Mouse (Mus musculus) adrenal gland, postnatal 10 days (tissue): Measurements from ENCODE around the gene Gm45713. TPM values are rescaled to one million over a fixed set of nuclear protein-coding genes. Genes with fewer than 3 reads are reported as not detected.

Source experiments
- DNase-seq: peaks from one replicate; pipeline ENCODE4 v3.0.0; 2021; ENCODE audit warnings: mixed read lengths
- total RNA-seq, 2 experiments: library from RNA; stranded (reverse); gene quantifications; 2 replicates each; pipeline ENCODE4 v1.2.3; 2021

The Gm45713 gene
- total RNA-seq, 2 experiments from 2014 or later: not detected

GRCm38 (mm10) chr7:45095367-45095766 is 40.7 kb downstream of the Gm45713 start:
- DNase-seq: no peak

DNA sequence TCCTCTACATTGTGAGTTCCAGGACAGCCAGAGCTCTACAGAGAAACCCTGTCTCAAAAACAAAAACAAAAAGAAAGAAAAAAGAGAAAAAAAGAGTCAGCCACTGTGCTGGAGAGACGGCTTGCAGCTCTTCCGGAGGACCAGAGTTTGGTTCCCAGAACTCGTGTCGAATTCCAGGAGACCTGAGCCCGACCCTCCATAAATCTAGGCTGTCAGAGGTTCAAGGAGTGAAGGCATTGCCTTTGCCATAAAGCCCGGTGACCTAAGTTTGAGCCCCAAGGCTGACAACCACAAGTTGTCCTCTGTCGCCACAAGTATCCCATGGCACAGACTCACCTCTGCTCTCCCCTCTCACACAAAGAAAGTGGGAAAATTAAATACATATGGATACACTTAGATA is 41.9 kb downstream of the Gm45713 start:
- peak; percentile 2 for DNase-seq

DNA sequence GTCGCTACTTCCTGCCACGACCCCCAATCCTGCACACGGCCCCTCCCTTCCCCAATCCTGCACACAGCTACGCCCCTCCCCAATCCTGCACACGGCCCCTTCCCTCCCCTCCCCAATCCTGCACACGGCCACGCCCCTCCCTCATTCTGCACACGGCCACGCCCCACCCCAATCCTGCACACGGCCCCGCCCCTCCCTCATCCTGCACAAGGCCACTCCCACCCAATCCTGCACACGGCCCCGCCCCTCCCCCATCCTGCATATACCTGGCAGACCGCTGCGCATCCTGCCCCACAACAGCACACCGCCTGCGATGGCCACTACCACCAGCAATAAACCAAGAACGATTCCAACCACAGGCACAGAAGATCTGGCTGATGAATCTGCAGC is 42.5 kb downstream of the Gm45713 start:
- peak; percentile 26 for DNase-seq

DNA sequence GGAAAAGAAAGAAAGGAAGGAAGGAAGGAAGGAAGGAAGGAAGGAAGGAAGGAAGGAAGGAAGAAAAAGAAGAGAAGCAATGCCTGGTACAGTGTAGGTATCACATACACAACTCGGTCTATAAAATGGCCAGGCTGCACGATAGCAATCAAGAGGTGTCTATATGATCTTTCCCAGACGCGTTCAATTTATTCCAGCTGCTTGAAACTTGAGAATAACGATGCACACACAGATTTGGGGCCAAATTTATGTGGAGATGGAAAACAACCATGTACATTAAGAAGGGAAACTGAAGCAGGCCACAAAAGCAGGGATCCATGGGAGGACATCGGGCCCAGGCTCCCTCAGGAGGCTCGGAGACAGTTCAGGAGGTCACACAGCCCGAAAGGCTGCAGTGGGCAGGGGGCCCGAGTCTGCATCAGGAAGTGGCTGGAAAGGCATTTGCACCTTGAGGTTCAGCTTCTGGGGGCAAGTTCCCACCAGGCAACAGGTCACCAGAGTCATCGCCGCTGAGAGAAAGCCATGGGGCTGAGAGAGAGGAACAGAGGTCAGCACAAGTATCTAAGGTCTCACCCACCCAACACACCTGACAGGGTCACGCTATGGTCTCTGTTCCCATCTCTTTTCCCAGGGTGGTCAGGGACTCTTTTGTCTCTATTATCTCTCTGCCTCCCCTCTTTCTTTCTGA is 43.1 kb downstream of the Gm45713 start:
- no peak for DNase-seq

DNA sequence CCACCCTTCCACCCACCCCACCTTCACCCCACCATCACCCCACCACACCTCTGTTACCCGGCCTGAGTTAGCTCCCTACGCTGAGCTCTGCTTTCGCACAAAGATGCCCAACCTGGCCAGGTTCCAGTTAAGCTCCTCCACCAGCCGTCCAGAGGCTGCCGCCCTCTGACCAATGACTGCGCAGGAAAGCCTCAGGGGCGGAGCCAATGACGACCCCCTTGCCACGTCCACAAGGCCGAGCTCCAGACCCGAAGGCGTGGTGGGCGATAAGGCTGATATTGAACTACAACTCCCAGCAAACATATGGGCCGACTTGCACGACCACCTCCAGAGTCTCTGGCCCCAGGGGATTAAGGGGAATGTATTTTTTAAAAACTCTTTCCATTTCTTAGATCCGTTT is 44.0 kb downstream of the Gm45713 start, which contains the start of gene Rcn3:
Gene Rcn3 (minus strand): TSS at position 174 of the 400 bp plus-strand sequence.
- DNase-seq: peak; percentile 88

GRCm38 (mm10) chr7:45091001-45091990 is 44.7 kb downstream of the Gm45713 start:
- DNase-seq: no peak

- DNase-seq: peak; percentile 18
These were observed 45.6 kb downstream of the Gm45713 start for GRCm38 (mm10) chr7:45090251-45090977.

DNA sequence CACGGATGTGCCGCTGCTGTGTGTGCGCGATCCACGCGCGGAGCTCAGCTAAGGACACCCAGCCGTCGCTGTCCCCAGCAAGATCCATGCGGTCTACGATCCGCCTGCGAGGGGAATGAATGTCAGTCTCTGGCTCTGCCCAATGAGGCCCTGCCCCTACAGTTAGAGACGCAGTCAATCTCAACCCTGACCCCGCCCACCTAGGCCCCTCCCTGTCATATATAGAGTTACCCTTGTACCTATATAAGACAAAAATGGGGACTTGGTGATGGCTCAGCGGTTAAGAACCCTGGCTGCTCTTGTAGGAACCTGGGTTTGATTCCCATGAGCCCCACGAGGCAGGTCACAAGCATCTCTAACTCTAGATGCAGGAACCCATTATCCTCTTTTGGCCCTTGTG is 47.4 kb downstream of the Gm45713 start:
- DNase-seq: no peak

GRCm38 (mm10) chr7:45086084-45086483 is 49.9 kb downstream of the Gm45713 start:
- peak; percentile 3 for DNase-seq

GRCm38 (mm10) chr7:45083300-45083890 is 52.6 kb downstream of the Gm45713 start:
- peak; percentile 1 for DNase-seq

DNA sequence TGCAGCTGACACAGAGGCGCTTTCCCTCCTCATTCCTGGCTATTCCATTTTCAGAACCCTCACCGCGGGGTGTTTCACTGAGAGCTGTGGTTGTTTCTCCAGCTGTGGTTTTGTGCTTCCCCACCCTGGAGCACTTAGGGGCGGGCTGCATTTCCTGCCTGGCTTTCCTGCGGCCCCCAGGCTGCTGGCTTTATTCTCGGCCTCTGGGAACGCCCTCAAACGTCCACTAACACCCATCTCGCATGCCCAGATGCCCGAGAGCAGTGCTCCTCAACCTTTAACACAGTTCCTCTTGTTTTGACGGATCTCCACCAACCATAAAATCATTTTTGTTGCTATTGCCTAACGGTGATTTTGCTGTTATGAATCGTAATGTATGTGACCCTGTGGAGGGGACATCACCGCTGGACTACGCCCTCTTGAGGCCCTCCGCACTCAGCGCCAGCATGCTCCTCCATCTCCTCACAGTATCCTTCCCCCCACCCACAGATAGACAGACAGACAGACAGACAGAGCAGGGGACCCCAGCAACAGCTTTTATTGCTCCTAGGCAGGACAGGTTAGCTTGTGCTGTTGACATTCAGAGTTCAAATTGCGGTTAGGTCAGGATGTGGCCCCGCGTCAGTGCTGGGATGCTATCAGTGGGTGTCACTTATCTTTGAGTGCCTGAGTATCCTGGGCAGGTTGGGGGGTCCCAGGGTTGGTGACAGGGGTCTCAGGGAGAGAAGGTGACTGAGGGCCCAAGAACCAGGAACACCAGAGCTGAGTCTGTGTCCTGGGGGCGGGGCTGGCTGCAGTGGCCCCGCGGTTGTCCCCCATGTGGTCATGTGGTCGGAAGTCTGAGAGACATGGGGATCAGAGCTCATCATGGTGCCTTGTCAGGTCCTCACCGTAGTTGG is 53.4 kb downstream of the Gm45713 start:
- peak; percentile 60 for DNase-seq

GRCm38 (mm10) chr7:45081016-45081415 is 55.0 kb downstream of the Gm45713 start:
- DNase-seq: no peak

DNA sequence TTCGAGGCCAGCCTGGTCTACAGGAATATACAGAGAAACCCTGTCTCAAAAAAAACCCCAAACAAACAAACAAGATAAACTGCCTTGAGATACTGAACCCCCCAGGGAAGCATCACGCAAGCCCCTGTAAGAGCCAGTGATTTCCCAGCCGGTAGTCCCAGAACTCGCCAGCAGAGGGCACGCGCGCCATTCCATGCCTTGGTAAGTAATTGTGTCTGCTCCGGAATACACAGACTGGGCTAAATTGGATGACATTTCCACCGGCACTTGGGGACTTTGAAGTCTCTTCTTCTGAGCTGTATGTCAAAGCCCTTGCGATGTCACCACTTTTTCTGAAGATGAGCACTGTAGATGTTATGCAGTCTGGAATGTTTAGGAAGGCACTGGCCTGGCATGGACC is 56.2 kb downstream of the Gm45713 start:
- DNase-seq: peak; percentile 95

DNA sequence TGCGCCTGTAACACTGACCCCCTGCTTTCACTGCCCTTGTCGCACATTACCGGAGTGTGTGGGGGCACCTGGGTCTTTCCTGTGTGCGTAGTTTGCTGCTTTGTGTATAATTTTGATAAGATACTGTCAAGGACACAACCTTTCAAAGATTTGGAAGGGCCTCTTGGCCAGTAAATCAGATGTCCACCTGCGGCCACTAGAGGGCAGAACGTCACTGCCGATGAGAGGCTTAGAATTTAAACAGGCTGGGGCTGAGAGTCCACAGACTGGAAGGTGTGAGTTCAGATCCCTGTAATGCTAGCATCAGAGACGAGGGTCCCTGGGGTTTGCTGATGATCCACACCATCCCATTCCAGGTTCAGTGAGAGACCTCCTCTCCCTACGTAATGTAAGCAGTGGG is 57.5 kb downstream of the Gm45713 start:
- peak; percentile 87 for DNase-seq

GRCm38 (mm10) chr7:45077829-45078228 is 58.2 kb downstream of the Gm45713 start:
- no peak for DNase-seq

DNA sequence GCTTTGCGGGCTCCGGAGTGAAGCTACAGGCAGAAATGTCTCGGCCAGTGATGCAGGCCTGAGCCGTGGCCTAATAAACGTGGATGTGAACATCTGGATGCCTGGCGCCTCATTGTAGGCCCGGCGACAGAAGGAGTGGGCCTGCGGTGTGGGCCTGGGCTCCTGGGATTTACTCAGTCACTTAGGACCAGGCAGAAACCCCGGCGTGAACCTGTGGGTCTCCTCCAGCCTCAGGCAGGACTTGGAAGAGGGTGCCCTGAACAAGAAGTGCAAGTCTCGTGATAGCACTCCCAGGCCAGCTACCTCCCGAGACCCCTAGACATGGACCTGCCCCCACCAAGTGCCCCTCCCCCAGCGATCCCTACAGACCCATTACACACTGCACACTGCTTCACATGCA is 58.7 kb downstream of the Gm45713 start:
- DNase-seq: no peak

- no peak for DNase-seq
These were observed 59.5 kb downstream of the Gm45713 start for GRCm38 (mm10) chr7:45076501-45076900.
